Mouse (Mus musculus): ENCODE results near the gene Ehmt2. TPM values are rescaled to one million over a fixed set of nuclear protein-coding genes. Genes with fewer than 3 reads are reported as not detected.
A peak's percentile ranks its signal among the peaks of the same experiment; 100 is the strongest.

The Ehmt2 gene
- polyA plus RNA-seq, 2 experiments, result 10.2 to 29.7 TPM

DNA sequence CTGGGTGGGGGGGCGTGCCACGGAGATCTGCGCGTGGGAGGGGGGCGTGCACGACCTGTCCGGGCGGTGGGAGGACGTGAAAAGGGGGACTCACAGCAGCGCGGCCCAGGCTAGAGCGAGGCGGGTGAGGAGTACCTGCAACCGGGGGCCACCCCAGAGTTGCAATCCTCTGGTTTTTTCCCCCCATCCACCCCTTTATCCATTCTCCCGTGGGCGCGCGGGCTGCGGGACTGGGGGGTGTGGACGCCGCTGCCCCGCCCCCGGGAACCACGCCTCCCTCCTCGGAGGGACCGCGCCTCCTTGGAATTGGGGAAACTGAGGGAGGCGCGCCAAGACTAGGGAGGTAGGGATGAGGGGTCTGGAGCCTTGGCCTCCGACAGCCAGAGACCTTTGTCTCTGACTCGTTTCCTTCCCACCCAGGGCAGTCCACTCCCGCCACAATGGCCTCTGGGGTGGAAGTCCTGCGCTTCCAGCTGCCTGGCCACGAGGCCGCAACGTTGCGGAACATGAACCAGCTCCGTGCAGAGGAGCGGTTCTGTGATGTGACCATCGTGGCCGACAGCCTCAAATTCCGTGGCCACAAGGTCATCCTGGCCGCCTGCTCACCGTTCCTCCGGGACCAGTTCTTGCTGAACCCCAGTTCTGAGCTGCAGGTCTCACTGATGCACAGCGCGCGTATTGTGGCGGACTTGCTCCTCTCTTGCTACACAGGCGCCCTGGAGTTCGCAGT is 3.3 kb upstream of the Ehmt2 start:
- no peaks in the 10 kb centered on the region for H3K9me3 ChIP-seq (ENCODE audit: control insufficient read depth, low read length)
- DNase-seq (ENCODE audit: low read depth in 3 of 3, low spot score in 3 of 3), result no peak
- H3K9ac ChIP-seq (replicated peaks), result peak overlapping the region; percentile 75
- peaks cover 9 to 18% of the 10 kb centered on the region in 2 experiments for H3K4me1 ChIP-seq (replicated peaks; ENCODE audit: control insufficient read depth in 2 of 2, insufficient read depth in 2 of 2, low read length in 1 of 2)
- H3K27me3 ChIP-seq (ENCODE audit: control insufficient read depth, insufficient read depth, low read length), result no peaks in the 10 kb centered on the region
- ATAC-seq (ENCODE audit: insufficient read depth), result no peak
- peak overlapping the region; percentile 56 to 68 for H3K4me3 ChIP-seq (ENCODE audit: insufficient read depth in 1 of 2, low read depth in 2 of 2, low read length in 2 of 2)
- TF ChIP-seq CTCF (IDR thresholded peaks at IDR 0.05; ENCODE audit: low read depth), result no peak
- no peak for TF ChIP-seq EP300 (IDR thresholded peaks at IDR 0.05; ENCODE audit: low read depth)
- WGBS (ENCODE audit: insufficient replicate concordance), result 17% methylated on average over 48 of the region's 51 CpGs
- no peaks in the 10 kb centered on the region for H3K36me3 ChIP-seq (replicated peaks; ENCODE audit: control insufficient read depth, insufficient read depth, low read depth)
- peak overlapping the region; percentile 50 for H3K27ac ChIP-seq
- peak overlapping the region; percentile 96 for H3K4me2 ChIP-seq (ENCODE audit: low read depth)

DNA sequence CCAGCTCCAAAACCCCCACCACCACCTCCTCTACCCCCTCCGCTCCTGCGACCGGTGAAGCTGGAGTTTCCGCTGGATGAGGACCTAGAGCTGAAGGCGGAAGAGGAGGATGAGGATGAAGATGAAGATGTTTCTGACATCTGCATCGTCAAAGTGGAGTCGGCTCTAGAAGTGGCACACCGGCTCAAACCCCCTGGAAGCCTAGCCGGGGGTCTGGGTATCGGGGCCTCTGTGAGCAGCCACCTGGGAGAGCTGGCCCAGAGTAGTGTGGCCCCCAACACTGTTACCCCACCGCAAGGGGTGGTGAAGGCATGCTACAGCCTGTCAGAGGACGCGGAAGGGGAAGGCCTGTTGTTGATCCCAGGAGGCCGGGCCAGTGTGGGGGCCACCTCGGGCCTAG is 2.5 kb upstream of the Ehmt2 start:
- Histone ChIP-seq H3K4me3 (ENCODE audit: insufficient read depth in 1 of 2, low read depth in 2 of 2, low read length in 2 of 2) (no peak overlapping the region), H3K36me3 (replicated peaks; ENCODE audit: control insufficient read depth, insufficient read depth, low read depth) (no peaks in the 10 kb centered on the region), H3K4me2 (ENCODE audit: low read depth) (no peak overlapping the region), H3K27me3 (ENCODE audit: control insufficient read depth, insufficient read depth, low read length) (no peaks in the 10 kb centered on the region), H3K4me1 (replicated peaks; ENCODE audit: control insufficient read depth in 2 of 2, insufficient read depth in 2 of 2, low read length in 1 of 2) (peaks cover 9 to 22% of the 10 kb centered on the region in 2 experiments), H3K9ac (replicated peaks) (no peak overlapping the region), H3K27ac (no peak overlapping the region), H3K9me3 (ENCODE audit: control insufficient read depth, low read length) (no peaks in the 10 kb centered on the region)
- DNase-seq (ENCODE audit: low read depth in 3 of 3, low spot score in 3 of 3) (no peak), ATAC-seq (ENCODE audit: insufficient read depth) (no peak)
- WGBS (ENCODE audit: insufficient replicate concordance), result 90% methylated on average over 15 of the region's 15 CpGs
- TF ChIP-seq CTCF (IDR thresholded peaks at IDR 0.05; ENCODE audit: low read depth) (no peak), EP300 (IDR thresholded peaks at IDR 0.05; ENCODE audit: low read depth) (no peak)

DNA sequence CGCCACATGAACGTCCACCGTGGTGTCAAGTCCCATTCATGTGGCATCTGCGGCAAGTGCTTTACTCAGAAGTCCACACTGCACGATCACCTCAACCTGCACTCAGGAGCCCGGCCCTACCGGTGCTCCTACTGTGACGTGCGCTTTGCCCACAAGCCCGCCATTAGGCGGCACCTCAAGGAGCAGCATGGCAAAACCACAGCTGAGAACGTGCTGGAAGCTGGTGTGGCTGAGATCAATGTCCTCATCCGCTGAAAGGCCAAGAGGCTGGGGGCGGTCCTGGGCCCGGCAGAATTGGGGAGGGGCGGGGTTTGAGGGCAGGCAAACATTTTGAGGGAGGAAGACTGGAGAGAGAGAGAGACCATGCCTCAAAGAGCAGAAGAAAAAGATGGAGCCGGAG is 1.9 kb upstream of the Ehmt2 start:
- 67% methylated on average over 17 of the region's 17 CpGs for WGBS (ENCODE audit: insufficient replicate concordance)
- H3K4me2 ChIP-seq (ENCODE audit: low read depth), result no peak overlapping the region
- DNase-seq (ENCODE audit: low read depth in 3 of 3, low spot score in 3 of 3) (no peak), ATAC-seq (ENCODE audit: insufficient read depth) (no peak)
- no peak overlapping the region for H3K27ac ChIP-seq
- H3K27me3 ChIP-seq (ENCODE audit: control insufficient read depth, insufficient read depth, low read length), result no peaks in the 10 kb centered on the region
- no peak overlapping the region for H3K4me3 ChIP-seq (ENCODE audit: insufficient read depth in 1 of 2, low read depth in 2 of 2, low read length in 2 of 2)
- no peaks in the 10 kb centered on the region; the same call in none of the 2 replicates for H3K36me3 ChIP-seq (replicated peaks; ENCODE audit: control insufficient read depth, insufficient read depth, low read depth)
- H3K9me3 ChIP-seq (ENCODE audit: control insufficient read depth, low read length), result no peaks in the 10 kb centered on the region
- no peak overlapping the region for H3K9ac ChIP-seq (replicated peaks)
- no peak for TF ChIP-seq EP300 (IDR thresholded peaks at IDR 0.05; ENCODE audit: low read depth)
- TF ChIP-seq CTCF (IDR thresholded peaks at IDR 0.05; ENCODE audit: low read depth), result no peak
- H3K4me1 ChIP-seq (replicated peaks; ENCODE audit: control insufficient read depth in 2 of 2, insufficient read depth in 2 of 2, low read length in 1 of 2), result peaks cover 9 to 22% of the 10 kb centered on the region in 2 experiments

DNA sequence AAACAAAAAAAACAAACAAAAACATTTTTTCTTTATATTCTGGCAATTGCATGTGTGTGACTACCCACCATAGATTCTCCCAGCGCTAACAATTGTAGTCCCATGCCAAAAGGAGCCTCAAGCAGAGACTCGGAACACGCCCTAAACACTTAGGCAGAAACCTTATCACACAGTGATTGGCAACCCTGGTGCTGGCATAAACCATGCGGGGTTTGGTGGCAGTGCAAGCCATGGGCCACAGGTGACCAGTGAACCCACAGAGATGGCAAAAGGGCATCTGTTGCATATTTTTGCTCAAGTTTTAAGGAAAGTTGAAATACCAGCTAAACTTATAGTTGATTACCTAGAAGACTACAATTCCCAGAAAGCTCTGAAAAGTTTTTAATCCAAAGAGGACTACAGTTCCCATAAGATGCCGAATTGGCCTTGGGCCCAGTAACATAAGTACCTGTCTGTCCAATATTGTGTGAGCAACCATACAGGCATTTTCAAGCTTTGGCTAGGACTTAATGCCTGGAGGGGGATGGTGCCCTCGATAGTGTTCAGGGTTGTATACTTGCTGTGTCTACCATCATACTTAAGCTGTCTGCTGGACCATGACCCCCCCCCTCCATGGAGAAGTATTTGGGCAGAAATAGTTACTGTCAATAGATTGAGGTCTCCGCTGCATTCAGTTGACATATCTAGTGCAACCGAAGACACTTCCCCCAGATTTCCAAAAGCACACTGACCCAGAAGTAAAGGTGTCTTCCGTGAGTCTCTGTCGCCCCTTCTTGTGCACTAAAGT is 703 bp upstream of the Ehmt2 start:
- ATAC-seq (ENCODE audit: insufficient read depth) (no peak), DNase-seq (ENCODE audit: low read depth in 3 of 3, low spot score in 3 of 3) (no peak)
- 5% methylated on average over 10 of the region's 10 CpGs for WGBS (ENCODE audit: insufficient replicate concordance)
- H3K4me2 ChIP-seq (ENCODE audit: low read depth), result peak overlapping the region; percentile 97
- peak overlapping the region; percentile 85 for H3K9ac ChIP-seq (replicated peaks)
- H3K36me3 ChIP-seq (replicated peaks; ENCODE audit: control insufficient read depth, insufficient read depth, low read depth), result no peaks in the 10 kb centered on the region; the same call in none of the 2 replicates
- H3K4me1 ChIP-seq (replicated peaks; ENCODE audit: control insufficient read depth in 2 of 2, insufficient read depth in 2 of 2, low read length in 1 of 2), result peaks cover 9 to 22% of the 10 kb centered on the region in 2 experiments
- peak overlapping the region; percentile 64 to 85 for H3K4me3 ChIP-seq (ENCODE audit: insufficient read depth in 1 of 2, low read depth in 2 of 2, low read length in 2 of 2)
- peak overlapping the region; percentile 75 for H3K27ac ChIP-seq
- no peaks in the 10 kb centered on the region for H3K27me3 ChIP-seq (ENCODE audit: control insufficient read depth, insufficient read depth, low read length)
- no peak for TF ChIP-seq EP300 (IDR thresholded peaks at IDR 0.05; ENCODE audit: low read depth)
- TF ChIP-seq CTCF (IDR thresholded peaks at IDR 0.05; ENCODE audit: low read depth), result 0 out of 2 replicates have a peak, but pooled peaks have one; percentile 4
- no peaks in the 10 kb centered on the region for H3K9me3 ChIP-seq (ENCODE audit: control insufficient read depth, low read length)

DNA sequence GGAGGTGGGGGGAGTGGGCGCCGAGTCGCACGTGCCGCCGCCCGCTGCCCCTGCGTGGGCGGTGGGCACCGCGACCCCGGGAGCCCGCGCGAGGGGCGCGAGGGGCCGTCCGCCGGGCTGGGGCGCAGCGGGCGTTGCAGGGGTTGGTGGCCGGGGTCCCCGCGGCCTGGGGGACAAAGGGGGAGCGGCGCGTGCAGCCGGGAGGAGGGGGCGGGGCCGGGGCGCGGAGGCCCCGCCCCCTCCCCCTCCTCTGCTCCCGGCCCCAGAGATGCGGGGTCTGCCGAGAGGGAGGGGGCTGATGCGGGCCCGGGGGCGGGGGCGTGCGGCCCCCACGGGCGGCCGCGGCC is 410 bp downstream of the Ehmt2 start:
- under 1% methylated on average over 24 of the region's 47 CpGs for WGBS (ENCODE audit: insufficient replicate concordance)
- Histone ChIP-seq H3K27ac (peak overlapping the region; percentile 75), H3K4me1 (replicated peaks; ENCODE audit: control insufficient read depth in 2 of 2, insufficient read depth in 2 of 2, low read length in 1 of 2) (peaks cover 7 to 15% of the 10 kb centered on the region in 2 experiments)

More for the DNA sequence above, 410 bp downstream of the Ehmt2 start:
- TF ChIP-seq CTCF (IDR thresholded peaks at IDR 0.05; ENCODE audit: low read depth) (no peak), EP300 (IDR thresholded peaks at IDR 0.05; ENCODE audit: low read depth) (no peak)
- peak overlapping the region; percentile 64 to 85 for H3K4me3 ChIP-seq (ENCODE audit: insufficient read depth in 1 of 2, low read depth in 2 of 2, low read length in 2 of 2)
- H3K4me2 ChIP-seq (ENCODE audit: low read depth), result peak overlapping the region; percentile 97
- H3K27me3 ChIP-seq (ENCODE audit: control insufficient read depth, insufficient read depth, low read length), result no peaks in the 10 kb centered on the region
- H3K9me3 ChIP-seq (ENCODE audit: control insufficient read depth, low read length), result no peaks in the 10 kb centered on the region
- DNase-seq (ENCODE audit: low read depth in 3 of 3, low spot score in 3 of 3), result no peak
- no peak for ATAC-seq (ENCODE audit: insufficient read depth)
- peaks cover 3% of the 10 kb centered on the region for H3K36me3 ChIP-seq (replicated peaks; ENCODE audit: control insufficient read depth, insufficient read depth, low read depth)
- peak overlapping the region; percentile 85 for H3K9ac ChIP-seq (replicated peaks)

All from liver, embryonic 14.5 days (tissue).